Mouse (Mus musculus) cerebellum, adult 2 months (tissue): Measurements from ENCODE around the gene Tbcb.

Experiments used
- CTCF ChIP-seq: fragments of 200-500 bp; IDR thresholded peaks from 2 replicates; pipeline ENCODE4 v1.5.1; 2011; ENCODE audit warnings: low read depth, mild to moderate bottlenecking, control low read depth, low read length, moderate library complexity, borderline replicate concordance; ENCODE audit not compliant: insufficient read depth
- POLR2A ChIP-seq: fragments of 200-500 bp; IDR thresholded peaks from 2 replicates; pipeline ENCODE4 v1.6.1; 2011; ENCODE audit warnings: low read length, control low read depth, borderline replicate concordance; ENCODE audit not compliant: insufficient read depth

DNA sequence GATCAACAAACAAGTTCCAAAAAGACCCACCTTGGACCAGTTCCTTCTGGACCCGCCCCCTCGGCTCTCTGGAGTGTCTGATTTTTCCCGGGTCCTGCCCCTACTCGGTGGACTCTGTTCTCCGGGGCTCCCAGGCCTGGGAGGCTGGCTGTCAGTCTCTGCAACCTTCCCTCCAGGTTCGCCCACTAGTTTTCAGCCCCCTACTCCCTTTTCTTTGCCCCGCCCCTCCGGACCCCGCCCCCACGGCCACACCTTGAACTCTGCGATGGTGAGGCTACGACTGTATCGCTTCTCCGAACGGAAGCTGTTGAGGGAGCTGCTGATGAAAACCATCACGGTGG is 774 bp downstream of the Tbcb start:
- TF ChIP-seq CTCF (no peak), POLR2A (no peak)
